Mouse (Mus musculus) megakaryocyte, embryonic 14.5 days (primary cell): ENCODE results near the gene Ddx56. TPM values are rescaled to one million over a fixed set of nuclear protein-coding genes. Genes with fewer than 3 reads are reported as not detected.

ENCODE experiments used
- H3K27me3 ChIP-seq: replicated peaks from 2 replicates; pipeline ENCODE3; 2012; ENCODE audit warnings: inconsistent platforms
- H3K36me3 ChIP-seq: replicated peaks from 2 replicates; pipeline ENCODE3; 2012; ENCODE audit warnings: low read length, inconsistent platforms, mixed read lengths
- H3K4me1 ChIP-seq: 2 replicates; pipeline ENCODE4 v1.6.1; 2012; ENCODE audit warnings: inconsistent platforms
- H3K4me3 ChIP-seq: replicated peaks from 2 replicates; pipeline ENCODE3; 2012; ENCODE audit warnings: moderate library complexity, mild to moderate bottlenecking, inconsistent platforms
- H3K9me3 ChIP-seq: 2 replicates; pipeline ENCODE4 v1.6.1; 2012; ENCODE audit warnings: inconsistent platforms
- FLI1 ChIP-seq: IDR thresholded peaks from 2 replicates; pipeline ENCODE4 v1.6.1; 2012; ENCODE audit warnings: low read length, inconsistent platforms, mixed read lengths
- GATA1 ChIP-seq: IDR thresholded peaks from 3 replicates; pipeline ENCODE4 v1.6.1; 2012; ENCODE audit warnings: mixed read lengths, low read length, inconsistent platforms, borderline replicate concordance
- polyA plus RNA-seq: library from polyadenylated mRNA; stranded (reverse); fragments of >175 nt; gene quantifications from 2 replicates; pipeline ENCODE4 v1.2.3, GENCODE M21; 2012; ENCODE audit warnings: low replicate concordance; ENCODE audit not compliant: insufficient read depth

Gene Ddx56
- polyA plus RNA-seq, 1 experiment, result 6.2 TPM

DNA sequence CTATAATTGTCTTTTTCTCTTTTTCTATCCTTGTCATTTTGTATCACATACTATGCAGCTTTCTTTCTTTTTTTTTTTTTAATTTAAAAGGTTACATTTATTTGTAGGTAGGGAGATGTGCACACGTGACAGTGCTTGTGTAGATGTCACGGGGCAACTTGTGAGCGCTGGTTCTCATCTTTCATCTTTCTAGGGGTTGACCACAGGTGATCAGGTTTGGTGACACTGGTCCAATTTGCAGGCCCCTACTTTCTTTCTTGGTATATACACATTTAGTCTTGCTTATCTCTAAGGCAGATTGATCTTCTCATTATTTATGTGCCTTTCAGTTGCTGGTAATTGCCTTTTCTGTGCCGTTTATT lies 25.4 kb upstream of the Ddx56 start:
- H3K9me3 ChIP-seq, result 0 out of 2 replicates have a peak, but pooled peaks cover 4% of the 10 kb centered on the region
- TF ChIP-seq GATA1, result no peak
- H3K4me3 ChIP-seq, result peak overlapping the region; percentile 99

DNA sequence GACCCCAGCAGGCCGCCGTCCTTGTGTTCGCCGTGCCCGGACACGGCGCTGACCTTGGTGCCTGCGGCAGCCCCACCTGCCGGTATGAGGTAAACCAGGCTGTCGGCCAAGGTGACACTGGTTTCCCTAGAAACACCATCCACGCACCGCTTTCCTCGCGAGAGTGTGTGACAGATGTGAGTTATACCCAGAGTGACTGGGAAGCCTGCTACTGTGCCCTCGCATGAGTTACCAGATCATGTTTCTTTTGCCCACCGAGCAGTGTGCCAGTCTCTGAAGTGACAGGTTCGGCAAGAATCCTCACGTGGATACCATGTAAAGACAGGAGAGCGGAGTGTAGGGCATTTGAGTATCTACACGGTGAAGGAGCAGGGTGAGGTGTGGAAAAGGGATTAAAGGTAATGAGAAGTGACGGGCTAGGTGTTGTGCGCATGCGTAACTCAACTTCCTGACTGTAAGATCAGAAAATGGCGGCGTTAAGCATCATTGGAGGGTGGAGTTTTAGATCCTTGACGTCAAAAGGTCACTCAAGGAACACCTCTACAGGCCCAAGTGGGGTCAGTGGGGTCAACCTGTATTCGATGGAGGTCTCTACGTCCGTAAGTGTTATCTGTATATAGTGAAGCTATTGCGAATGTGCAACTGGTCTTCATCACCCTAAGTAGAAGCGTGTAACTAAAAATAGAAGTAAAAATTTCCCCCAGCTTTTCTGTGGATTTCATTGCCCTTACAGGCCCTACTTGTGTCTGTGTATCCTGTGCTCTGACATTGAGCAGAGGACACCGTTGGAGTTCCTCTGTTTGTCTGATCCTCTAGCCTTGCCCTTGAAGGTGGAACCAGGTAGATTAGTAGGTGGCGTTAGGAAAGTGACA lies 24.8 kb upstream of the Ddx56 start:
- Histone ChIP-seq H3K4me1 (peaks cover 52% of the 10 kb centered on the region), H3K9me3 (0 out of 2 replicates have a peak, but pooled peaks cover 4% of the 10 kb centered on the region), H3K36me3 (peaks cover 13% of the 10 kb centered on the region), H3K27me3 (no peaks in the 10 kb centered on the region), H3K4me3 (peak overlapping the region; percentile 99)
- TF ChIP-seq FLI1, result no peak
- no peak for TF ChIP-seq GATA1

More for the DNA sequence above, 25.4 kb upstream of the Ddx56 start:
- H3K27me3 ChIP-seq, result no peaks in the 10 kb centered on the region
- peaks cover 52% of the 10 kb centered on the region for H3K4me1 ChIP-seq
- peaks cover 20% of the 10 kb centered on the region for H3K36me3 ChIP-seq

DNA sequence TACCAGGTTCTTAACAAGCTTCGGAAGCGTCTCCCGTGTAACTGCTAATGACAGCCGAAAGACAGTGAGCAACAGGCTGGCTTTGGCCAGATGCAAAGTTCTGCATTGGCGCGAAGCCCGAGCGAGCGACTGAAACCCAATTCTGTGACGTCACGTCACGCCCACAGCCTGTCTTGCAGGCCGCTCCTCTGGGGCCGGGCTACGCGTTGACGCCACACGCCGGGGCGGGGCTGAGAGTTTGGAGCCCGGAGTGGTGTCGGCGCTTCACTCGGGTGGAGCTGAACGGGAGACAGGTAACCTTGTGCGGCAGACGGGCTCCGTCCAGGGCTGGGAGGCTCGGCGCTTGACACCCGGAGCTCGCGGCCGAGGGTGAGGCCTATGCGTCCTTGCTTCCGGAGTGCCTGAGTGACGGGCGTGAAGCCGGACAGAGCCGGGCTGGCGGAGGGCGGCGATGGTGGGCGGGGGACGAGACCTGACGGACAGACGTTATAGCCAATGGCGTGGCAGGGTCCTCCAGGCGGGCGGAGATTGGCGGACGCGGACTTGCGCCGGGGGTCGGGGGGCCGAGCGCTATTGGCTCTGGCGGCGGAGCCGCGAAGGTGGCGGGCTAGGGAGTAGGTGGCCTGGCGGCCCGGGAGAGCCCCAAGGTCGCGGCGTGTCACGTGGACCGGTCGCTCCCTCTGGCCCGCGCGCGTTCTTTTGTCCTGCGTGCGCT lies 24.0 kb upstream of the Ddx56 start, which contains the start of gene Ogdh:
TSS of gene Ogdh (plus strand) at position 233 of the 715 bp plus-strand sequence.
- peaks cover 49% of the 10 kb centered on the region for H3K4me1 ChIP-seq
- peaks cover 6% of the 10 kb centered on the region for H3K36me3 ChIP-seq
- no peaks in the 10 kb centered on the region for H3K27me3 ChIP-seq
- peak within 1 kb of the TSS; percentile 99 for H3K4me3 ChIP-seq
- TF ChIP-seq GATA1 (no peak), FLI1 (no peak)
- peaks cover 7% of the 10 kb centered on the region for H3K9me3 ChIP-seq

DNA sequence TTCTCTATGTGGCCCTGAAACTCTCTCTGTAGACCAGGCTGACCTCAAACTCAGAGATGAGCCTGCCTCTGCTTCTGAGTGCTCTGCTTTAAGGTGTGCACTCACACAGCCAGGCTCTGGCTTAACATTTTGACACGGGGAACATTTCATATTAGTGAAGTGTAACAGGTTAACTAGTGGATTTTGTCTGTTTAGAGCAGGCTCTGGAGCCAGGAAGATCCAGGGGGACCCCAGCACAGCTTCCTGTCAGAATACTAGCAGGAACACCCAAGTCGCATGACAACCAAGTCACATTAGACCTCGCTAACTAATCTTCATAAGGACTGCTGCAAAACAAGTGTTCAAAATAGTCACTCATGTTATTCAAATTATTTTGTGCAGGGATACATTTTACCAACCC lies 23.3 kb upstream of the Ddx56 start:
- Histone ChIP-seq H3K9me3 (peaks cover 12% of the 10 kb centered on the region), H3K4me3 (peak overlapping the region; percentile 99), H3K4me1 (peaks cover 49% of the 10 kb centered on the region), H3K36me3 (peaks cover 4% of the 10 kb centered on the region), H3K27me3 (no peaks in the 10 kb centered on the region)
- TF ChIP-seq FLI1 (no peak), GATA1 (no peak)

DNA sequence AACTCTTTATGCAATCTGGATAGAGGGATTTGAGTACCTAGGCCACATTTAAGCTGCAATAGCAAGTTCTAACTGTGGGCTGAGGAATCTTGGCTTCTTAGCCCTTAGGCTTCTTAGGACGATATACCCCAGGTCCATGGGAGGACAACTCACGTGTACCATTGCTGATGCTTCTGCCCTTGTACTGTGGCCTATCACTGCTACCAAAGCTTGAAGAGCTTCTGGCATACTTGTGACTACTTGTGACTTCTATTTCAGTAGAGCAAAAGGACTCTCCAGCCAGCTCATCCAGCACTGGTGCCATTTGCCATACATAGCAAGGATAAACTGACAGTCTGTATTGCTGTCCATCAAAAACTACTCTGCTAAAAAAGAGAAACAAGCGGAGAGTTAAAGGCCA lies 22.6 kb upstream of the Ddx56 start:
- Histone ChIP-seq H3K27me3 (no peaks in the 10 kb centered on the region), H3K9me3 (peaks cover 12% of the 10 kb centered on the region), H3K36me3 (peaks cover 4% of the 10 kb centered on the region), H3K4me1 (peaks cover 44% of the 10 kb centered on the region), H3K4me3 (no peak overlapping the region)
- TF ChIP-seq FLI1 (no peak), GATA1 (no peak)

DNA sequence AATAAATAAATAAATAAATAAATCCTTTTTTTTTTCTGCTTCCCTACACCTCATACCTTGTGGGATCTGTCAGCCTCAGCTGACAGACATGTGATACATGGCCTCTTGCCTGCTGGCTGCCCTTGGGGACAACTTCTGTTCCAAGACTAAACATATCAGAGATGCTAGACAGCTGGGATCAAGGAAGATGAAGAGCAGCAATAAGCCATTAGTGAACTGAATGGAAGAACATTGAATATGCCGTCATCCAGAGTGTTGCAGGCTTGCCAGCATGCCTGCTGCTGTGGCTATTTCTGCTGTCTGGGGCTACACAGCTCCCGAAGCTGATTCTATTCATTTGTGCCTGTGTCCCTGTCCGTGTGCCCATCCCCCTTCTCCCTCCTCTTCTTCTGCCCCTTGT lies 15.4 kb upstream of the Ddx56 start:
- H3K36me3 ChIP-seq, result no peaks in the 10 kb centered on the region
- H3K9me3 ChIP-seq, result peaks cover 26% of the 10 kb centered on the region
- no peaks in the 10 kb centered on the region for H3K27me3 ChIP-seq
- TF ChIP-seq GATA1 (no peak), FLI1 (no peak)
- H3K4me1 ChIP-seq, result peaks cover 7% of the 10 kb centered on the region
- H3K4me3 ChIP-seq, result no peak overlapping the region

DNA sequence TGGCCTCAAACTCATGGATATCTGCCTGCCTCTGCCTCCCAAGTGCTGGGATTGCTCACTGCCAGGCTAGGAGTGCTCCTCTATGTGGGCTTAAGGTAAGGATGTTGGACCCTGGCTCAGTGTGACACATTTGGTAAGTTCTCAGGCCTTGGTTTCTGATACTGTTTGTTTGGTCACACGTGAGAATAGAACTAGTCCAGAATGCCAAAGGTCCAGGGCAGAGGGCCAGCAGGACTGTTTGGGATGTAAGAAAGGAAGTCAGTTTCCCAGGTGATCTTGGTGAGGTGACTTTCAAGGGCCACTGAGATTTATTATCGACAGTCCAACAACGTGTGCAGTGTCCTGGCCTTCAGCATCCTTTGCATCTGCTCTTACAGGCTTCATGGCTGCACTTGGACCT lies 8.9 kb upstream of the Ddx56 start:
- H3K4me1 ChIP-seq, result peaks cover 29% of the 10 kb centered on the region
- H3K9me3 ChIP-seq, result peaks cover 15% of the 10 kb centered on the region
- TF ChIP-seq FLI1 (no peak), GATA1 (no peak)
- peaks cover 15% of the 10 kb centered on the region for H3K36me3 ChIP-seq
- no peak overlapping the region for H3K4me3 ChIP-seq
- no peaks in the 10 kb centered on the region for H3K27me3 ChIP-seq

DNA sequence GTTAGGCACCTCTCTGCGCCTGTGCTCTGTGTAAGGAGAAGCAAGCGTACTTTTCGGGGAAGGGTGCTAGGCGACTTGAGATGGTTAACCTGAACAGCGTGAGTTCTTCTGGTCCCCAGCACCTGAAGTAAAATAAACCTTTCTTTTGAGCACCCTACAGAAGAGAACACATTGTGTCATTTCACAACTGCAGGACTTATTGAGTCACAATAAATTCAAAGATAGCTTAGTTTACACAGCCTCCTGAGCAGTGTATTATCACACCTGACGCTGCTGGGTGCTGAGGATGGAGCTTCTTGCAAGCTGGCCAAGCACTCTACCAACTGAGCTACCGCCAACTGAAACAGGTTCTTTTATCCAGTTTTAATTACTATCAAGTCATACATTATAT lies 7.5 kb upstream of the Ddx56 start:
- Histone ChIP-seq H3K9me3 (peaks cover 5% of the 10 kb centered on the region), H3K4me1 (peaks cover 29% of the 10 kb centered on the region), H3K4me3 (peak overlapping the region; percentile 96), H3K36me3 (peaks cover 26% of the 10 kb centered on the region), H3K27me3 (no peaks in the 10 kb centered on the region)
- no peak for TF ChIP-seq FLI1
- TF ChIP-seq GATA1, result no peak

DNA sequence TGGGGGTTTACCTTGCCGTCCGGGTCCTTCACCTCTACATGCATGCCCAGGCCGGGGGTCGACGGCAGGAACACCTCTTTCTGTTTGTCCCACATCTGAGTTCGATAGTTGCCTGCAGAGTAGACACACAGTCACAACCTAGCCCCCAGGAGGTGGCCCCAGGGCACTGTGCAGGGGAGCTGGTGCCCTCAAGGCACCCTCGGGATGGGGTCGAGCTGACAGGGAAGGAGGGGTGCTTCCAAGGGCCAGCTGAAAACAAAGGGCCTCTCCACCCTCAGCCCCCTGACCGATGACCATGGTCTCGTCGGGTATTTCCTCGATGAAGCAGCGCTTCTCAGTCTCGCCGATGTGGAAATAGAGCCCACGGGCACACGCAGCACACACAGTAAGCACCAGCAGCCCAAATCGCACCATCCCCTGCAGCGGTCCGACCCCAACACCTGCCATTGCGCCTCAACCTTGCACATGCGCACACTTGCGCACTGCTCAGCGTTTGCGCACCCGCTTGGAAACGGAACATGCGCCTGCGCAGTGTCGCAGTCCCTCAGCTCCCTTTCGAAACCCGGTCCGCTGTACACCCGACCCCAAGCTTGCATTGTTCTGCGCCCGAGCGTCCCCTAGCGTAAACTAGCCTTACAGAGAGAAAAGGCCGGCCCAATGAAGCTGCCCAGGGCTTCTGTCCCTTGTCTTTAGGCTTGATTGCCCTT lies 7.0 kb upstream of the Ddx56 start, which contains the start of gene Tmed4:
TSS of gene Tmed4 (minus strand) at position 484 of the 707 bp plus-strand sequence.
- no peaks in the 10 kb centered on the region for H3K27me3 ChIP-seq
- H3K4me3 ChIP-seq, result peak within 1 kb of the TSS; percentile 96
- peaks cover 26% of the 10 kb centered on the region for H3K36me3 ChIP-seq
- H3K9me3 ChIP-seq, result no peaks in the 10 kb centered on the region
- peaks cover 29% of the 10 kb centered on the region for H3K4me1 ChIP-seq
- no peak for TF ChIP-seq FLI1
- TF ChIP-seq GATA1, result no peak
